Mouse (Mus musculus): ENCODE measurements around the gene Pign. TPM values are rescaled to one million over a fixed set of nuclear protein-coding genes. Genes with fewer than 3 reads are reported as not detected.

Pign gene
- polyA plus RNA-seq (2017; shearing (Covaris generic)) = 16.4 TPM

DNA sequence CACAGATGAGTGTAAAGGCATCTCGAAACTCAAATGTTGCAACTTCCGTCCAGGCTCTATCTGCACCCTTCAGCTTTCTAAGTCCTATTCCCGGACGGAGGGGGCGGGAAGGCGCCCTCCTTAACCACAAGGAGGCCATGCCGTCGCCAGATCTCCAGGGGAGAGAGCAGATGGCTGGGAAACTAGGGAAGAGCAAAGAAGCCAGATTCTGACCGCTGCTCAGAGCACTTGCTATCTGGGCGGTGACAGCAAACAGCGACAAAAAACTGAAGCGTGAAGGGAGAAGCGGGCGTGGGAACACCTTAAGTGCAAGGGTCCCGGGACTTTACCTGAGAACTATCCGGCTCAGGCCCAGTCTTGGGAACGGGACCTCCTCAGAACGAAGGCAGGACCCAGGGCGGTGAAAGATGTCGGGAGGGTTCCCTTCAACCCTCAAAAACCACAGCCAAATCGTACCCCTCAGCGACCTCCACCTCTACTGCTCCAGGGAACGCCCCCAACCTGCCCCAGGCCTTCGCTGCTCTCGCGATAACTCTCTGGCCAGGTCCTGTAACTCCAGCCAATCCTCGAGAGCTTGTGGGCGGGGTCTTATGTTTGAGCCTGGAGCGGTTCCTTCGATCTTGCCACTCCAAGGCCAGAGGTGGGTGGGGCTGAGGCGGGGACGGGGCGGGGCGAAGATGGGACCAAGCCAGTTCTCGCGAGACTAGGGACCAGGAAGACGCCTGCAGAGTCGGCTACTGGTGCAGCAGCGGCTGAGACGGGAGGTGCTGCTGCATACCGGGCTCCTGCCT is at the start of gene Pign, which contains the start of gene Relch:
Pign (minus strand) TSS at position 507 of the 791 bp plus-strand sequence.
Relch (plus strand) TSS at position 691 of the 791 bp plus-strand sequence.

Other genes with a start within 250 kb of the Pign start
- 45.7 TPM for gene Relch, start 184 bp upstream of the Pign start, polyA plus RNA-seq (2017; shearing (Covaris generic))
- 0.27 TPM for gene Tnfrsf11a, start 117.0 kb upstream of the Pign start, polyA plus RNA-seq (2017; shearing (Covaris generic))